Mouse (Mus musculus): ENCODE data around the gene Tbl1xr1. TPM values are rescaled to one million over a fixed set of nuclear protein-coding genes. Genes with fewer than 3 reads are reported as not detected.
A peak's percentile ranks its signal among the peaks of the same experiment; 100 is the strongest.

Tbl1xr1 gene
- polyA plus RNA-seq, 1 experiment from 2014 or later, result 16.2 TPM

GRCm38 (mm10) chr3:22075887-22076560 is 428 bp upstream of the Tbl1xr1 start:
- H3K9ac ChIP-seq, result peak overlapping the region; percentile 86
- peak; percentile 93 for ATAC-seq (replicated peaks)
- H3K36me3 ChIP-seq (replicated peaks), result no peaks in the 10 kb centered on the region
- H3K27me3 ChIP-seq (replicated peaks), result no peaks in the 10 kb centered on the region
- 1% methylated on average over 63 of the region's 70 CpGs for WGBS
- H3K9me3 ChIP-seq, result no peaks in the 10 kb centered on the region
- peak overlapping the region; percentile 81 for H3K4me3 ChIP-seq
- H3K27ac ChIP-seq, result peak overlapping the region; percentile 98
- peaks cover 38% of the 10 kb centered on the region for H3K4me1 ChIP-seq
- H3K4me2 ChIP-seq, result peak overlapping the region; percentile 65

- peak overlapping the region; percentile 98 for H3K27ac ChIP-seq
- H3K36me3 ChIP-seq (replicated peaks), result no peaks in the 10 kb centered on the region
- H3K27me3 ChIP-seq (replicated peaks), result no peaks in the 10 kb centered on the region
- H3K9me3 ChIP-seq, result no peaks in the 10 kb centered on the region
- peak overlapping the region; percentile 53 for H3K4me2 ChIP-seq
- H3K4me1 ChIP-seq, result peaks cover 38% of the 10 kb centered on the region
- ATAC-seq (replicated peaks), result peak; percentile 77
- H3K9ac ChIP-seq, result peak overlapping the region; percentile 79
- peak overlapping the region; percentile 81 for H3K4me3 ChIP-seq
- under 1% methylated on average over 45 of the region's 64 CpGs for WGBS
Observed at GRCm38 (mm10) chr3:22076936-22077656, 644 bp downstream of the Tbl1xr1 start.

DNA sequence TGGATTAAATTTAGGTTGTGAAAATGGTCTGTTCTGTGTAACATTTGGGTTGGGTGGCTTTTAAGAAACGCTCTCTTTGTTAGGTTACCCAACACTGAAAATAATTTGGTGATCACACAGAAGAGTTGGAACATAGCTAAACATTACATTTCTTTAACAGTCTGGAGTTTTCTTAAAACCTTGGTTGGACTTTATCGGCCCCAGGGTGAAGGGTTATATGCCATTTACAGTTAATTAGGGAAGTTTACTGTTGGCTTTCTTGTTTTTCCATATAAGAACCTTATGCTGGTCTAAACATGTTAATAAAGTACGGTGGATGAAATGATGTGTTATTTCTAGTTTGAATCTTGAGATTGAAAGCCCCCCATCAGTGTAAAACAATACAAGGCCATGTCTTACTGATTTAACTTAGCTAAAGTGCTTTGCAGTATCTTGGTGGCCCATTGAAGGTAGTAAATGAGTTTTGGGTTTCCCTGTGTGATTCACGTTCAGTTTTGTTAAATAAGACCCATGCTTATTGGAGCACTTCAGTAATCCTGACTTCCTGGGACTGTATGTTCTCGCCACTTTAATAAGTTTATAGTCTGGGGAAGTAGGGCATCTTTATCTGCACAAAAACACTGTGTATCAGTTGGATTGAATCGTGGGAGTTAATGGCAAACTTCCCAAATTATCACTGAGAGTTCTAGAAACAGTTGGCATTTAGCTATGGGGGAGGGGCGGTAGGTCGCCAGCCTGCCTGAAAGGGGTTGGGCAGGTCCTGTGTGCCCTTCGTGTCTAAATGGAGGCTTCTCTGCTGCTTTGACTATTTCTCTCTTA is 1.4 kb downstream of the Tbl1xr1 start:
- Histone ChIP-seq H3K9me3 (no peaks in the 10 kb centered on the region), H3K27me3 (replicated peaks) (no peaks in the 10 kb centered on the region), H3K9ac (peak overlapping the region; percentile 79; the same call in 1 of the 2 replicates), H3K4me1 (peaks cover 38% of the 10 kb centered on the region), H3K4me2 (peak overlapping the region; percentile 53), H3K36me3 (replicated peaks) (no peaks in the 10 kb centered on the region), H3K27ac (peak overlapping the region; percentile 98), H3K4me3 (peak overlapping the region; percentile 81)
- ATAC-seq (replicated peaks), result no peak
- WGBS, result 2% methylated on average over 9 of the region's 9 CpGs

- H3K27ac ChIP-seq, result no peak overlapping the region
- H3K4me3 ChIP-seq, result peak overlapping the region; percentile 81
- H3K9me3 ChIP-seq, result no peaks in the 10 kb centered on the region
- no peak overlapping the region for H3K9ac ChIP-seq
- peak overlapping the region; percentile 53 for H3K4me2 ChIP-seq
- no peaks in the 10 kb centered on the region for H3K27me3 ChIP-seq (replicated peaks)
- H3K4me1 ChIP-seq, result peaks cover 38% of the 10 kb centered on the region
- H3K36me3 ChIP-seq (replicated peaks), result no peaks in the 10 kb centered on the region
- 42% methylated on average over 3 of the region's 3 CpGs for WGBS
- no peak for ATAC-seq (replicated peaks)
Observed at GRCm38 (mm10) chr3:22078529-22078928, 2.1 kb downstream of the Tbl1xr1 start.

DNA sequence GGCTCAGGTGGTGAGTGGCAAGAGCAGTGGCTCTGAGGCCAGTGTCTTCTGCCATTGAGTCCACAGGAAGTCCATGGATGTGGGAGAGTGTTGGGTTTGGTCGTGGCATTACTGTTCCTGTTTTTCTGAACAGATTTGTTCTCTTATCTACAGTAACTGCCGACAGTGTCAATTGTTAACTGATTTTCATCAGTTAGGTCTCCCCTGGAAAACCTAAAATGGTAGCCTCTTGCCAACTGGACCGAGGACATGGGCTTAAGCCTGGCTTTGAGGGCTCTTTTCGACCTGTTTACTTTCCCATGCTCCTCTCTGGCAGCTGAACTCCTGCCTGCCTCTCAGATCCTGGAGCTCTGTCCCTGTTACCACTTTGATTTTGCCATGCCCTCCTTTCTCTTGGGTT is 5.4 kb downstream of the Tbl1xr1 start:
- Histone ChIP-seq H3K4me2 (no peak overlapping the region), H3K4me1 (peaks cover 23% of the 10 kb centered on the region), H3K36me3 (replicated peaks) (no peaks in the 10 kb centered on the region), H3K4me3 (no peak overlapping the region), H3K27ac (no peak overlapping the region), H3K9me3 (no peaks in the 10 kb centered on the region), H3K9ac (no peak overlapping the region), H3K27me3 (replicated peaks) (no peaks in the 10 kb centered on the region)
- no peak for ATAC-seq (replicated peaks)
- WGBS, result 86% methylated on average over 4 of the region's 4 CpGs

- H3K4me3 ChIP-seq, result no peak overlapping the region
- H3K9ac ChIP-seq, result no peak overlapping the region
- peaks cover 21% of the 10 kb centered on the region for H3K4me1 ChIP-seq
- no peaks in the 10 kb centered on the region for H3K27me3 ChIP-seq (replicated peaks)
- H3K36me3 ChIP-seq (replicated peaks), result no peaks in the 10 kb centered on the region
- no peaks in the 10 kb centered on the region for H3K9me3 ChIP-seq
- no peak overlapping the region for H3K27ac ChIP-seq
- H3K4me2 ChIP-seq, result no peak overlapping the region
- no peak for ATAC-seq (replicated peaks)
- WGBS, result 89% methylated on average over 4 of the region's 4 CpGs
Observed at GRCm38 (mm10) chr3:22082823-22083222, 6.4 kb downstream of the Tbl1xr1 start.

DNA sequence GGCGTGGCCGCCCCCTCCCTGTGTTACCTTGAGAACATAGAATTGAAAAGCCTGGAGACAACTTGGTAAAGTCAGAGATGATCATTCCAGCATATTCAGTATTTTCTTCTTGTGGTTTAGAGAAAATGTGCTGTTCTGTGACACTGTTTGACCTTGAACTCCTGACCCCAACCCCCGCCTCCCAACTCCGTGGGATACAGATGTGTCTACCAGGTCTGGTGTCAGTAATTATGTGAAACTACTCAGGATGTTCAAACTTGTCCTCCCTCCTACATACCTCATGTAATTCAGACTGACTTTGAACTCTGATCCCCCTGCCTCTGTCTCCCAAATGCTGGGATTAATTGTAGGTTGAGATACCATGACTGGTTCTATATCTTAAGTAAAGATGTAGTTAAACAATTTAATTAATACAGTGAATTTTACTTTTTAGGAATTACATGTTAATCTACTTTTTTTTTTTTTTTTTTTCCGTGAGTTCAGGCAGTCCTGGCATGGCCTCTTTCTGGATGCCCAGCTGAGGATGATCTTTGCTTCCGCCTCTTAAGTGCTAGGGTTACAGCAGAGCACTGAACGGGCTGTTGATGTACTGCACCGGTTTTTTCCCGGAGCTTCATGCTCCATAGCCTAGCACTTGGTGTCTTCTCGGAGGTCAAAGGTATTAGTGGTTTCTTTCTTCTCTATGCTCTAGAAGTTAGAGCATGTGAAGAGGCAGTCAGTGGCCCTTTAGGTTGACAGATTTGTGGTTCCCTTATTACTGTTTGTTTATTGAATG is 8.0 kb downstream of the Tbl1xr1 start:
- Histone ChIP-seq H3K9ac (no peak overlapping the region), H3K27me3 (replicated peaks) (no peaks in the 10 kb centered on the region), H3K4me3 (no peak overlapping the region), H3K9me3 (no peaks in the 10 kb centered on the region), H3K27ac (no peak overlapping the region), H3K4me2 (no peak overlapping the region), H3K36me3 (replicated peaks) (no peaks in the 10 kb centered on the region), H3K4me1 (peaks cover 5% of the 10 kb centered on the region)
- no peak for ATAC-seq (replicated peaks)
- WGBS, result 89% methylated on average over 10 of the region's 10 CpGs

DNA sequence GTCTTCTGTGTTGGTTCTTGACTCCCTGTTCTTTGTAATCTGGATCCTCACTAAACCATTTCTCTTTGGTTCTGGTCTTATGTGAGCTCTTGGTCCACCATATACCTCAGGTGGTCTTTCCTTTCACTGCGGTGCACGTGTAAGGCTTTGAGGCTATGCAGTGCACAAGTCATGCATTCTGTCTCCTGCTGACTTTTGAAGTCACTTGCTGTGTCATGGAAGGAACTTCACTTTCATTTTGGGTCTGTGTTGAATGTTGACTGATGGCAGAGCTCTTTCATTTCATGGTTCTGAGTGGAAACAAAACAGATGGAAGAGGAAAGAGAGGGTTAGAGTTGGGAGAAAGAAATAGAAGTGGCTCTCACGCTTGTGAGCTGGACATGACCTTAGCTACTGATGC is 13.4 kb downstream of the Tbl1xr1 start:
- 80% methylated on average over 3 of the region's 3 CpGs for WGBS
- no peaks in the 10 kb centered on the region for H3K27me3 ChIP-seq (replicated peaks)

DNA sequence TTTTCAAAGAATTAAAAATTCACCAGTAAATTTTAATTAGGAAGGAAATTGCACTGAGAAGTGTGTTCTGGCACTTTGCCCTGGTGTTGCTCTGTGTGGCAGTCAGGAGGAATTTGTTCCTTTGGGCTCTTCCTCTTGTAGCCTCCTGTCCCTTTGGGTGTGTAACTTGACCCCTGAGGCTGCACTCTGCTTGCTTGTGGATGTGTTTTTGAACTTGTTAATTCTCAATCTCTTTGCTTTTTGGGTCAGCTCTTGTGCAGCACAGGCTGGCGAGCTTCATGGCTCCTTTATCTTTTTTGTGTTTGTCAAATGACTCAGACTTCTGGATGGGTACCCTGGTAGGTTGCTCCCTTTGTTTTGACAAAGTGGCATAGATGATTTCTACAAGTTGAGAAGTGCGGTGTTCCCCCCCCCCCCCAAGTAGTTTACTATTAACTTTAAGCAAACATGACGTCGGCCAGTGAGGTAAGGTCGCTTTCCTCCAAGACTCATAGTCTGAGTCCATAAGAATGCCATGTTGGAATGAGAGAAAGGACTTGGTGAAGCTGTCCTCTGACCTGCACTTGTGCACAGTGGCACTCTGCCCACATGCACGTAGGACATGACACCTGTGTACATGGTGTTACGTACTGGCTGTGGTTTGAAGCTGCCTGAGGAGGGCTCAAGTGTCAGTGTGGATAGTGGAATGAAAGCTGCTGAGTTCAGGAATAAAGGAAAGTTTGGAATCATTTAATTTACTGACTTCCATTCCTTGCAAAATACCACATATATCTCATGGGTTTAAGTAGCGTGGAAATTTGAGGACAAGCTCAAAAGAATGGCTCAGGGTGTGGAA is 14.2 kb downstream of the Tbl1xr1 start:
- no peak overlapping the region for H3K4me2 ChIP-seq
- no peak; the same call in 1 of the 2 replicates for ATAC-seq (replicated peaks)
- no peaks in the 10 kb centered on the region for H3K36me3 ChIP-seq (replicated peaks)
- no peak overlapping the region for H3K27ac ChIP-seq
- H3K4me3 ChIP-seq, result no peak overlapping the region
- H3K9ac ChIP-seq, result no peak overlapping the region
- peaks cover 5% of the 10 kb centered on the region; the same call in 1 of the 2 replicates for H3K4me1 ChIP-seq
- WGBS, result 84% methylated on average over 8 of the region's 8 CpGs
- H3K9me3 ChIP-seq, result no peaks in the 10 kb centered on the region
- H3K27me3 ChIP-seq (replicated peaks), result no peaks in the 10 kb centered on the region

More for the DNA sequence above, 13.4 kb downstream of the Tbl1xr1 start:
- Histone ChIP-seq H3K9me3 (no peaks in the 10 kb centered on the region), H3K4me1 (peaks cover 5% of the 10 kb centered on the region; the same call in 1 of the 2 replicates), H3K36me3 (replicated peaks) (no peaks in the 10 kb centered on the region), H3K4me2 (no peak overlapping the region), H3K4me3 (no peak overlapping the region), H3K27ac (no peak overlapping the region), H3K9ac (no peak overlapping the region)
- no peak for ATAC-seq (replicated peaks)

DNA sequence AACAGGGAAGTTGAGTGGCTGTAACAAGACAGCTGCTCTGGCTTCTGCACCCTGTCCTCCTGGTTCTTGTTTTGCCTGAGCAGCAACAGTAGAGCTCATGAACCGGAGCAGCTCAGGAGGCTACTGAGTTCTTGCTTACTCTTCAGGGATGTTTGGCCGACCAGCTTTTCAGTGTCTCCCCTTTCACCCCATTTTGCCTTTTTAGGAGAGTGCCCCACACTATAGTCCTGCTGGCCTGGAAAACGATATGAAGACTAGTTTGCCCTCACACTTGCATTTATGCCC is 14.8 kb downstream of the Tbl1xr1 start:
- no peak overlapping the region for H3K4me3 ChIP-seq
- ATAC-seq (replicated peaks), result no peak
- peaks cover 5% of the 10 kb centered on the region; the same call in 1 of the 2 replicates for H3K4me1 ChIP-seq
- 86% methylated on average over 3 of the region's 3 CpGs for WGBS
- H3K27me3 ChIP-seq (replicated peaks), result no peaks in the 10 kb centered on the region
- H3K4me2 ChIP-seq, result no peak overlapping the region
- H3K36me3 ChIP-seq (replicated peaks), result no peaks in the 10 kb centered on the region
- no peak overlapping the region for H3K27ac ChIP-seq
- H3K9ac ChIP-seq, result no peak overlapping the region
- no peaks in the 10 kb centered on the region for H3K9me3 ChIP-seq

DNA sequence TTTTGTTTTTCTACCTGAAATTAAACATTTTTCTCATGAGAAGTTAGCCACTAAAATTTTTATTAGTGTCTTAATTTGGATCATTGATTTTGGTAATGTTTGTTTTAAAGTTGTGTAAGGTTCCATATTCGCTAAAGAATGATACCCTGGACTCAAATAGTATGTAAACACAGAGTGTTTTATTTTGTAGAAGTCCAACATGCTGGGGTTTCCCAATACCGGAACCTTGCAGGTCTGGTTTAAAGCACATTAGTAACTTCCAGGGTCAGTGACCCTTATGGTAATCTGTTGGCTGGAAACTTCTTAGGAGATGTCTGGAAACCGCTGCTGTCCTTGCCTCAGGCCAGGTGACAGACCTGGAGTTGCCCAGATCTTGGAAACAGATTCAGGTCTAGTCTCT is 15.2 kb downstream of the Tbl1xr1 start:
- Histone ChIP-seq H3K4me1 (peaks cover 5% of the 10 kb centered on the region; the same call in 1 of the 2 replicates), H3K4me3 (no peak overlapping the region), H3K27me3 (replicated peaks) (no peaks in the 10 kb centered on the region), H3K4me2 (no peak overlapping the region), H3K9ac (no peak overlapping the region), H3K9me3 (no peaks in the 10 kb centered on the region), H3K27ac (no peak overlapping the region), H3K36me3 (replicated peaks) (no peaks in the 10 kb centered on the region)
- WGBS, result 92% methylated on average over 3 of the region's 3 CpGs
- ATAC-seq (replicated peaks), result no peak

Data from midbrain, embryonic 15.5 days (tissue).